Mouse (Mus musculus): ENCODE measurements at regions not wholly inside any gene's neighbourhood (a gene's known extent, or its start where the extent isn't known, plus 50 kb on each side); places are given as distances from the start of the nearest gene placed in this dataset.
"Not testable (repeated sequence)": the region's sequence is repeated elsewhere in the genome, so short reads cannot be mapped to it uniquely, and the experiment has no call there.

DNA sequence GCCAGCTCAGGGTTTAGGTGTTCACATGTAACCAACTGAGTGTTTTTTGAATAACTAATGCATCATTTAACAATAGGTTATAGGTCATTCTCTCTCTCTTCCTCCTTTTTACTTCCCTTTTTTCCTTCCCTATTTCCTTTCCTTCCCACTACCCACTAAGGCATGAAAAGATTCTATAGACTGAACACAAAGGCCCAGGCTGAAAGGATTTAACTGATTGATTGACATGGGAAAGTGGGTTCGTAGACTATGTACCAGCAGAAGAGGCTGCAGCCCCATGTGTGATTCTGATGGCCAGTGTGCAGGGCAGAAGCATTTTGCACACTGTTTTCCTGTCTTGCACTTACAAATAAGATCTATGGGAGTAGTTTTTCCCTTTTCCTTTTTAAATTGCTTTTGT lies 673.1 kb upstream of the Snrpn start:
- ATAC-seq (ENCODE audit: low FRiP score, low read depth): 0 out of 2 replicates have a peak, but pooled peaks have one; percentile 47
- not testable (repeated sequence) for H3K9ac ChIP-seq (replicated peaks); H3K4me3 ChIP-seq; H3K4me2 ChIP-seq (replicated peaks); H3K27ac ChIP-seq (replicated peaks); H3K9me3 ChIP-seq; H3K36me3 ChIP-seq; H3K27me3 ChIP-seq; H3K4me1 ChIP-seq
- WGBS: 48% methylated on average over 1 of the region's 1 CpGs

DNA sequence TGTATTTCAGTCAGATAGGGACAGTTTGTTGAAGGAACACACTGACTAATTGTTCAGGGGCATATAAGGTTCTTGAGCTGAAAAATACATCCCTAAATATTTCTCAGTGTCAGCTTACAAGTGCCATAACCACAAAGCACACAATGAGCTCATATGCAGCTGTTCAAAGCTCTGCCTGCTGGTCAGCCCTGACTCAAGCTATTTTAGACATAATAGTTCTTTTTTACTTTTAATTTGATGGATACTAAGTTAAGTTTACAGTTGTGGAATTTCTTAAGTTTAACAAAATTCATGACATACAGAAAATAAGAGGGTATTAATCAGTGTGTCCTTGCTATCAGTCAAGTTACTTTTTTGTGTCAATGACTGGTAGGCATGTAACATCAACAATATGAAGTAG lies 668.9 kb upstream of the Snrpn start:
- H3K4me1 ChIP-seq; ATAC-seq (ENCODE audit: low FRiP score, low read depth); H3K27me3 ChIP-seq; H3K27ac ChIP-seq (replicated peaks); H3K9me3 ChIP-seq; H3K36me3 ChIP-seq; H3K9ac ChIP-seq (replicated peaks); H3K4me3 ChIP-seq; H3K4me2 ChIP-seq (replicated peaks): not testable (repeated sequence)

Measured in midbrain, embryonic 12.5 days (tissue).